Mouse (Mus musculus) layer of hippocampus, adult 18-20 months (tissue): ENCODE measurements around the gene Bcl6b. TPM values are rescaled to one million over a fixed set of nuclear protein-coding genes. Genes with fewer than 3 reads are reported as not detected.

Source experiments
- DNase-seq, 2 experiments: peaks; one replicate each; pipeline ENCODE4 v3.0.0; 2022; ENCODE audit warnings: low spot score in 2 of 2
- long read RNA-seq: library from polyadenylated mRNA; stranded (forward); transcript quantifications from one replicate; pipeline ENCODE4 v2.0.0, GENCODE M21; 2021
- total RNA-seq, 2 experiments: library from RNA; stranded (reverse); gene quantifications; 2 replicates each; pipeline ENCODE4 v1.2.3; 2021

Bcl6b gene
- 1 to 10 TPM in 1 of 2 experiments, under 1 TPM in 1; 0.92 to 1.1 TPM for total RNA-seq
- long read RNA-seq, partial matches to known transcripts = 1 of 1 reads
- long read RNA-seq, other reads (novel, unspliced or antisense) = 0 of 1 reads

DNA sequence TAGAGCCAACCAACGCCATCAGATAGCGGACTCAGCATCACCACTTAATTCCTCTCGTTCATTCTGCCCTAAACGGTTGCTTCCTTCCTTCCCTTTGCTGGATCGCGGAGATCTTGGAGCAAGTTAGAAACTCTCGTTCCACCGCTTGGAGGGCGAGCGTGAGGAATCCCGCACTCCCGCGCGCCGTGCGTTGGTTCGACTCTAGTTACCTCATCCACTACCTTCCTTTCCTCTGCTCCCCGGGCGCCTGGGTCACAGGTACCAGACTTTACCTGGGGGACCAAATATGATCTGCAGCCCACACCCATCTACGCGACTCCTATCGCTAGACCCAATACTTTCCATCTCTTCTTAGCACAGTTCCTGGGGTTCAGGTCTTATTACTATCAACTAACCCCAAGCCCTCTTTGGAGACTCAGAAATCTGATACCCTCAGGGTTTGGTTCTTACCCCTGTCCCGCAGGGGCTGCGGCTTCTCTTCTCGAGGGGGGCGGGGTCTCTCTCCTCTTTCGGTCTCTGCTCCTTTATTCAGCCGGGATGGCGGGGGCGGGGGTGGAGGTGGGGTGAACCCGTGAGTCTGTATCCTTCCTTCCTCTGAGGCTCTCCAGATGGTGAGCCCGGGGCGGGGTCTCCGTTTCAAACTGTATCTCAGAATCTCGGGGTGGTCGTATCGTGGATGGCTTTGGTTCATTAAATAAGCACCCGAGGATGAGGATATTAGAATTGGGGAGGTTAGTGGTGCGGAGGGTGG, at the start of gene Bcl6b:
Bcl6b (minus strand) TSS at position 539 of the 751 bp plus-strand sequence.
- no peak for DNase-seq

DNA sequence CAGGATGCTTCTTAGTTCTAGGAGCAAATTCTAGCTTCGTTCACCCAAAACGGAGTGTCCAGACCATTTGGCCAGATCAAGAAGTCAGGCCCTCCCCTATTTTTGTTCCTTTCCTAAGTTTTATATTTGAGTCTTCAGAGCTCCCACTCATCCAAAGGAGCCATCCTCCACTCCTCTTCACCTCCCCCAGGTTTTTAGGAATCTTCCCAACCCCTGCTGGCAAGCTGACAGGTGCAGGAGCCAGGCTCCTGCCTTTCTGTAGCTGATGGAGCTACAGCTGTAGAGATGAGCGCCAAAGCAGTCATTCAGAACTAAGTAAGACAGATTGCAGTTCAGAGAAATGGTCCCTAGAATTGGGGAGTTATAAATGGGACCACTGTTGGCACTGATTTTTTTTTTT, 49.4 kb upstream of the Bcl6b start:
- no peak for DNase-seq

DNA sequence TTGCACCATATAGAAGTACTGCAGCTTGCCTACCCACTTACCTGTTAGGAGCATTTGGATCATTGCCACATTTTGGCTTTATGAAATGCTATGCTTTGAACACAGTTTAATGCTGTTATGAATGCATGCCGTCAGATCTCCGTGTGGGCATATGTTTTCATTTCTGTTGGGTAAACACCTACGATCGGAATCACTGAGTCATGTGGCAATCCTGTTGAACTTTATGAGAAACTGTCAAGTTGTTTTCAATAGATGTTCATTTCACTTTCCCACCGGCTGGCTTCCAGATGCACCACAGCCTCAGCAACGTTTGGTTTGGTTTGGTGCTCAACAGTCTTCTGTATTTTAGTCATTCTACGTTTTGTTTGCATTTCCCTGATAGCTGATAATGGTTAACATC, 42.0 kb upstream of the Bcl6b start:
- peak in 1 of 2 experiments; percentile 26 for DNase-seq

DNA sequence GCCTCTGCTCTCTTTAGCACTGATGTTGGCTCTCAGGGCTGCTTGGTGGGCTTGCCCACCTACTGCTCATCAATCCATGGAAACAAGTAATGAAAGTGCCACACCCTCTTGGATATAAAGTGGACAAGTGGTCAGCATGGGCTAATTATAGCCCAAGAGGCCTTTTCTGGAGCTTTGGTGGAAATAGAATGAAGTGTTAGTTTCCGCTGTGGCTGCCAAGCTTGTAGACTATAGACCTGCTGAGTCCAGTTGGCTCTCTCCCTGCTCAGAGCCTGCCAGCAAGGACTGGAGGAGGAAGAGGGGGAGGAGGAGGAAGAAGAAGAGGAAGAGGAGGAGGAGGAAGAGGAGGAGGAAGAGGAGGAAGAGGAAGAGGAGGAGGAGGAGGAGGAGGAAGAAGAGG, 36.8 kb upstream of the Bcl6b start:
- DNase-seq = no peak

DNA sequence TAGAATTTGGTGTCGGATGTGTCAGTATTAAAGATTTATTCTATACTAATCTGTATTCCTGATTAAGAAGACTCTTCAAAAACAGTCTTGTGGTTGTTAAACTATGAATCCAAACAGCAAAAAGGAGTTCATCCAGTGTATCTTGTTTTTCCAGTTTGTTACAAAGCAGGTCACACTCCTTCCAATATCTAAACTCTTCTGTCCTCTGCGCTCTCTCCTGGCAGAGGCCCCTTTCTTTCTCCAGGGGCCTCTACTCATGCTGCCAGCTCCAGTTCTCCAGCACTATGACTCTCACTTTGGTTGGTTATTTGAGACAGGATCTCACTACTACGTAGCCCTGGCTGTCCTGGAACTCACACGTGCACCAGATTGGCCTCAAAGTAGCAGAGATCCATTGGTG, 36.2 kb upstream of the Bcl6b start:
- no peak for DNase-seq

DNA sequence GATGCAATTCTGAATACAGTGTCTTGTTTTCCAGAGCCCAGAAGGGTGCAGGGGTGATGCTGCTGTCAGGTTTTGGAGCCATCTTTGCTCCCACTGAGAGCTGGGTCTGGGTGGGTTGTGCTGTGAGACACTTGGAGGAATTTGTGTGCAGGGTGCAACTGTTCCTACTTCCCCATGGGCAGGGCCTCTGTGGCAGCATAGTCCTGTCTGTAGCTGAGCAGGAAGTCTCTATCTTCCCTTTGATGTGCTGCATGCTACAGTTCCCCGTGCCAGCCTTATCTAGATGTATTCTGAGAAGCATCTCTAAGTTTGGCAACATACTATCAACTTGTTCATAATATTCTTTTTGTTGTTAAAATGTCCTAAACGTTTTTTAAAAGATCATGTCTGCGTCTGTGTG, 35.7 kb upstream of the Bcl6b start:
- no peak for DNase-seq

DNA sequence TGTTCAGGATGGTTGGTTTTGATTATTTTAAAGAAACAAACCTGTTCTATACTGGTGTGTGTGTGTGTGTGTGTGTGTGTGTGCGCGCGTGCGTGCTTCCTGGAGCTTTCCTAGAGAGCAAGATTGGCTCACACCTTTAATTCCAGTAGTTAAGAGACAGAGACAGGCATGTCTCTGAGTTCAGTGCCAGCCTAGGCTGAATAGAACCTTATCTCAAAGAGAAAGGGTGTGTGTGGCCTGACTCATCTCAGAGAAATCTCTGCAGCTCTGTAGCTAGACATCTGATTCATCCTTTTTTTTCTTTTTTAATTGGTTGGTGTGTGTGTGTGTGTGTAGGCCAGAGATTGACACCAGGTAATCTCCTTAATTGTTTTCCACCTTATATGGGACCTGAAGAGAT, 29.4 kb upstream of the Bcl6b start:
- no peak for DNase-seq

DNA sequence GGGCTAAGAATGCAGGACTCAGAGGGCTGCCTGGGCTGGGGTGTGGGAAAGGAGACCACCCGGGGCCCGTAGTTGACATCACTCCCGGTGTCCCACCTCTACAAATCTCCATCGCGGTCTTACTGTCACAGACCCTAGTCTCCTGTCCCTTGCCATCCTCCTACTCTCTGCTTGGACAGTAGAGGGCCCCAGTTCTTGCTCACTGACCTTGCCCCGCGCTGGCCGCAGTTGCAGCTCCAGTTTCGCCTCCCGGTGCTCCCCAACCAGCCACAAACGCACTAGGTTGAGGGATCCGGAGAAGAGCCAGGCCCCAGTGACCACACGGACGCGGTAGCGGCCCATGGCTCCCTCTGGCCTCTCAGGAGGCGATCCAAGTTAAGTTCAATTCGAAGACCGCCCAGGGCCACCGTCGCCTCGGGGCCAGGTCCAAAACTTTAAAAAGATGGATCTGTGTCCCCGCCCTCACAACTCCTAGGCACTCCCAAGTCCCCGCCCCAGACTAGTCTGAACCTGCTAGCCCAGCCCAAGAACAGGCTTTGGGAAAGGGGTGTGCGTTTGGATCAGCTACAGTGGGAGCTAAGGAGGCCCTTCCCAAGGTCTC, 25.4 kb upstream of the Bcl6b start, which contains the start of gene Alox12:
Alox12 (minus strand) TSS at position 423 of the 601 bp plus-strand sequence.
- DNase-seq = no peak

DNA sequence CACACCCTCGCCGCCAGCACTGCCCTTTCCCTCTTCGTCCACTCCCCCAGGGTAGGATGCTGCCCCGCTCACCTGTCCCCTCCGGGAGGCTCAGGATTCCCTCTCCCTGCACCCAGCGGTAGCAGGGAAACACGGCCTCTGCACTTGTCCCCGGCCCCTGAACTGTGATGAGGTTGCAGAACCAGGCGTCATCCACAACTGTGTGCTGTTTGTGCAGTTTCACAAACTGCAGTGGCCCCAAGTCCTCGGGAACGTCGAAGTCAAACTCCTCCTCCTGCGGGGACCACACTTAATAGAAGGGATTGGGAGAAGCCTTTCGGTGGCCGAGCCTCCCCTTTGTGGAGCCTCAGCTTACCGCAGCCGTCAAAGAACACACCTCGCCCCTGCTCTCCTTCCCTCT, 24.7 kb upstream of the Bcl6b start:
- DNase-seq = no peak

DNA sequence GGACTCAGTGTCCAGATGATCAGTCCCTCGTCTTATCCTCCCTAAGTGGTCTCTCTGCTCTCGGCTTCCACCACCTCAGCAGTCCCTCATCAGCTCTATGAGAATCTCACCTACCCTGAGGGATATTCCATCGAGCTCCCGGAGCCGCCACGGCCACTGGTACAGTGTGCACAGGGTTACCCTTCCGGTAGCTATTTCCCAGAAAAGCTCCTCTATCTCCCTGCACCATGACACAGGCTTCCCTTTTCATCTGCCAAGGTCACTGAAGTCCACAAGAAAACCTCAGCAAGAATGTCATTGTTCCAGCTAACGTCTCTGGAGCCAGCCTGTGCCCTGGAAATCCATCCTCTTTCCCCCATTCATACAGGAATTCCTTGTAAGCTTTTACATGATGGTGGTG, 22.3 kb upstream of the Bcl6b start:
- DNase-seq = no peak

DNA sequence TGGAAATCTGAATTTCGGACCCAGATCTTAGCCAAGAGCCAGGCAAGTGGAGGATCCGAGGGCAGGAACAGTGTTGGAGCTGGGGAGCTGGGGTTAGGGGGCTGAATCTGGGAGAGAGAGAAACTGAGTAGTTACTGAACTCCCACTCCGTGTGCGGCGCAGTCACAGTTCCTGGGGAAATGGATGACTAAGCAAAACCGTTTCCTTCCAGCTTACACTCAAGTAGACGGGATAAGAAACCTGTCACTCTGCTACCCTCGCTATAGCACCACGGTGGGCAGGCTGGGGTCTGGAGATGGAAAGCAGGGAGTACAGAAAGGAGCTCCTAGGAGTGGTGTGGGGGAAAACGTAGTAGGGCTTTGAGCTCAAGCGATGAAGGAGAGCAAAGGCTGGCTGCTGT, 20.6 kb upstream of the Bcl6b start:
- DNase-seq = no peak

DNA sequence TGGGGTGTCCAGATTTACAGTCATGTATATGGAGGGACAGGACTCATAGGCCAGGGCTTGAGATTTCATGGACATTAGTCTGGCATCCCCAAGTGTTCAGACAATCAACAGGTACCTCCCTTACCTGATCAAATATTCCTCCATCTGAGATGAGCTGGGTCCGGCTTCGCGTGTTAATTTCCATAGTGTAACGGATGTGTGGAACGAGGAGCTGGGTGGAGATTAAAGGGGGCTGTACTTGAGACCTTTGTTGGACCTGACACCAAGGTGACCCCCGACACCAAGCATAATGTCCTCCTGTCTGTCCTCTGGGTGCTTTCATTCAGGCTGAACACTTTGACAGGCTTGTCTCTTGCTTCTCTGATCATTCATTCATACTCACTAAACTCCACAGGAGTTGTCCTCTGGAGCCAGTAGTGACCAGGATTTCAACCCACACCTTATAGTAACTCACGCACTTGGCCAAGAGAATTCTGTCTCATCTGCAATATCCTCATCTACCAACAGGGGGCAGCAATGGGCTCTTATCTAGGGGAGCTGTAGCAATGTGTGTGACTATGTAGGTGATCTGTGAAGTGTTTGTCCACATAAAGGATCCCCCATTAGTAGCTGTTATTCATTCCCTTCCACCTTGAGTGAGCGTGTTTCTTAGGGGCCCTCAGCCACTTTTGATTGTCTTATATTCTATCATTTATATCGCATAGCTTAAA, 17.7 kb upstream of the Bcl6b start:
- peak in 1 of 2 experiments; percentile 73 for DNase-seq

DNA sequence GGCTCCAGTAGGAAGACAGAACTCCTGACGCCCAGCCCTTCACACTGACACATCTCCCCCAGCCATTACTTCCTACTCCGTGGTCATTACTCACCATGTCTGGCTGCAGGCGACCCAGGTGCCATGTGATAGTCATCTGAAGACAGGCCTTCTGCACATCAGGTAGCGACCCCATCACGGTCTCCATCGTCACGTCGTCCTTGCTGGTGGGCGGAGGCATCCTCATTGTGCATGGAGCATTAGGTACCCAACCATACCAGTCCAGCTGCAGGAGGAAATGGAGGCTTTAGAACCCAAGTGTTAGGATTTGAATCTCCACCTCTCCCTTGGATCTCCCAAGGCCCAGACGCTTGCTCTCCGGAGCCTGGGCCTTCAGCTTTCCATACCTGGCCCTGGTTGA, 13.0 kb upstream of the Bcl6b start:
- DNase-seq = no peak

DNA sequence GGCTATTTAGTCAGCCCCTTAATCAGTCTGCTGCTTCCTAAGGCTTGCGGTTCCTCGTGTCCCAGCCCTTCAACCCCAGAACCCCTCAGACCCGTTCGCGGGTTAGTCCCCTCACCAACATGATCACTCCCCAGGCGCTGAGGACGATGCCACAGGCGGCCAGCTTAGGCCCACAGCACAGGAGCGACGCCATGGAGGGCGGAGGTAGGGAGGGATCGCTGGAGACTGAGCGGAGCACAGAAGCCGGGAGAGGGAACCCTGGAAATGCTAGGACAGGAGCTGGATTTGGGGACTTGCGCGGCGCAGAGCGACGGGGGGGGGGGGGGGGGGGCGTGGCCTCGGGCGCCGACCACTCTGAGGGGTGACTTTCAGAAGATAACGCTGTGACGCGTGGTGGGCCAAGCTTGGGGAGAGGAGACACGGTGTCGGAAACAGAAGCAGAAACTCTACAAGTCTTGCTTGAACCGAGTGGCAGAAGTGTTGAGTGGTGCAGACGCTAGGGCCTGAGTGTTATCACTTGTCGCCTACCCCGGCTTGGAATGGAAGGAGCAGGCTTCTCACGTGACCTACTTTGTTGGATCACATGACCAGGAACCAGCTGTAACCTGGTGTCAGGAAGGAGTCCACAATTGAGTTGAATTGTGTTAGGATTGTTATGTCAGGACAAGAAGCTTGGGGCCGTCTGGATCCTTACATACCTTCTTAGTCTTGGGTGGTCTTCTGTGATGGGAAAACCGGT, 10.1 kb upstream of the Bcl6b start, which contains the start of the genes Gm21988 and Rnasek:
Gm21988 (minus strand) TSS at position 290 of the 739 bp plus-strand sequence.
Rnasek (minus strand) TSS at position 302 of the 739 bp plus-strand sequence.
- DNase-seq = peak; percentile 81 to 92

DNA sequence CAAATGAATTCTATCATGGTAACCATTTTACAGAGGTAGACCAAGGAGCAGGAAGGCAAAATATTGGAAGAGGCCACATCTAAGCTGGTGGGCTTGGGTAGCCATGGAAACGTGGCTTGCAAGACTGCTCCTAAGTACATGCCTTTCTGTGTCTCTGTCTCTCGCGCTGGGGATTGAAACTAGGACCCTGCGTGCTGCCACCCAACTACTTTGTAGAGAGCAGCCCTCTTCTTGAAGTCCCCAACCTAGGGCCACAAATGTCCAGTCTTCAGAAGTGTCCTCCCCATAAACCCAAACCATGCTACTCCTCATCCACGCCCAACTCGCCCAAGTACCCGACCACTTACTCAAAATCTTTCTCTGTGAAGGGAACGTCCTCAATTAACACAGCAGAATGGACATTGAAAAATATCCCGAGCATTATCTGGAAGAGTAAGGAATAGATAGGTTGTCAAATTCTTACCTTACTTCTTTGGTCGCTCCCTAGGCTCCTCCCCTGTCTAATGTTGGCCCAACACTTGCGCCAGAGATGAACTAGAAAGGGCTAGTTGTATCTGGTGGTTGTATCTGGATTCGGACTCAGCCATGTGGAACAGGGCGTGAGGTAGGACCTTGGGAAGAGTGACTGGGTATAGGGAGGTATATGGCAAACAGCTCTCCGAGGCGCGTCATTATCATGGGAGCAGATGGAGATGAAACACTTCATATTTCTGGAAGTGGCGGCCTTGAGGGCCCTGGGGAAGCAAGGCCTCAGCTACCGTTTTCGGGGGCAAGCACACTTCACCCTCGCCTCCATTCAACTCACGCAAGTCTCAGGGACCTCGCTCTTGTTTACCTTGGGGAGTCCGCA, 9.2 kb upstream of the Bcl6b start:
- DNase-seq = no peak

DNA sequence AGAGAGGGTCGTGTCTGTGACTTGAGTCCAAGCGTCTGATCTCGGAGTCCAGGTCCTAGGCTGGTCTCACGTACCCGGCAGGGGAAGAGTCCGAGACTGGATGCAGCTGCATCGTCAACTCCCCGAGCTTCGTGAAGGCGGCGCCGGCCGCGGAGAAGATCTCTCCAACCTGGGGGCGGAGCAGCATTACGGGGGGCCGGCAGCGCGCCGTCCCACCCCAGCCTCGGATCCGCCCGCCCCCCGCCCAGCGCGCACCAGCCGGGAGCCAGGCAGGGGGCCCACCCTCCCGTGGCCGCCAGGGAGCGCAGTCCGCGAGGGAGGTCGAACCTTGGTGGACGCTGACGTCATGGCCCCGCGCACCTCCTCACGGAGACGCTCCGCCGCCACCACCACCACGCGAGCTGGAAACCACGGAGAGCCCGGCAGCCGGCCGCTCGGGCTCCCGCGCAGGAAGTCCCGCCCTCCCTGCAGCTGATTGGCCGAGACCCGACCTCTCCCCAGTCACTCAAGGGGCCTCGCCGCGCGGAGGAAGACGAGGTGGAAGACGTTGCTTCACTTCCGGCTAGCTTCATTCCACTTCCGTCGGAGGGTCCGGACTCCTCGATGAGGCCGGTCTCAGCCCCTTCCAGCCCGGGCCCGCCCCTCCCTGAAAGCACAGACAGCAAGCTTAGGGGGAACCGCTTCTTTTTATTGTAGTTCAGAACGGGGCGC, 8.0 kb upstream of the Bcl6b start, which contains the start of gene 0610010K14Rik:
0610010K14Rik (minus strand) TSS at position 458 of the 711 bp plus-strand sequence.
- peak; percentile 97 to 98 for DNase-seq

DNA sequence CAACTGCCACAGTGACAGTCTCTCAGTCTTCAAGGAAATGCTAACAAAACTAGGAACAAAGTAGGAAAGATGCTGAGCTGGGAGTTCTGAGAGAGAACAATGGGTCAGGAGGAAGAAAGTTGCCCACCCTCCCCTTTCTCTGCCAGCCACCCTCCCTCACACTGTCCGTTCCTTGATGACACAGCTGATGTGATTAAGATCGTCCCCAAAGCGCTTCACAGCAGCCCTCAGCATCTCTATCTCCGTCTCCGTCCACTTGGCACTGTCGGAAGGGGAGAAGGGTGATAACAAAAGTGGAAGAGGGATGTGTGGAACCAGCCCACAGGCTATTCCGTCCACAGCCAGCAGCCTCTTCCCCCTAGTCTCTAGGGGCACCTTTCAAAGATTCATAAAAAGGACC, 7.1 kb upstream of the Bcl6b start:
- DNase-seq = no peak

DNA sequence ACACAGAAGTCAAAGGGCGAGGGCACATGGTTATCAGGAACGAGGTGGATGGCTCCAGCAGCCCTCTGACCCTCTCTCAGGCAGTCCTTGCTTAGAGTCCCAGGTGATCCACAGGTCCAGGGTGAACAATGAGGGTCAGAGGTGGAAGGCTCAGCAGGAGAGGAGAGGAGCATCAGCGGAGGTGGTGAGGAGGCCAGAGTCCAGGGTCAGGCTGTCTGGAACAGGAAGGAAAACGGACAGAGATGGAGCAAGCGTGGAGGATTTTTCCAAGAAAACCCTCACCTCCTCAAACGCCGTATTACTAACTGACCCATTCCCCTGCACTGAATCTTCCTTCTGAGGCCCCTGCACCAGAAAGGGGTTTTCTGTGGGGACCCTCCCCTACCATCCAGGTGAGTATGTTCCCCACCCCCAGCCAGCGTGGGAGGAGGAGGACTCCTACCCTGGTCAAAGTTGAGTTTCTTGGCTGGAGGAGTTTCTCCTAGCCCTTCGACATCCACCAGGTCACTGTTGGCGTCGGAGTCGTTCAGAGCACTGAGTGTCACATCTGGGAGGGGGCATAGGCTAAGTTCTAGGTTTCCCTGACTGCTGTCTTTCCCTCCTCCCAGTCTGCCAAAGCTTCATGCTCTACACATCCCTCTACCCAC, 5.8 kb upstream of the Bcl6b start:
- DNase-seq = no peak

DNA sequence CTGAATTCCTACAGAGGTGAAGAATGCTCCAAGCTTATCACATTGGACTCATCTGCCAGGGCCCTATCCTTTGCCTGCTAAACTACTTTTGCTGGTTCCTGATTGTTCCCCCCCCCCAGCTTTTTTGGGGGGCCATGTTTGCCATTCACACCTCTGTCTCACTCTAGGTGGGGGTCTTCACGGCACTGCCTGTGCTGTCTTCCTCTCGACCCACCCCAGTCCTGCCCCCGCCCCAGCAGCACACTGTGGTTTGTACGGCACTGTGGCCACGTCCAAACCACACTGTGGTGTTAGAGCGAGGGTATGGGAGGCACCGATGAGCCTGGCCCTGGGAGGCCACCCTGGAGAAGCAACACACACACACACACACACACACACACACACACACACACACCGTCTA, 4.9 kb upstream of the Bcl6b start:
- DNase-seq = no peak
